Mouse (Mus musculus): Measurements from ENCODE around the gene Rnase13. TPM values are rescaled to one million over a fixed set of nuclear protein-coding genes. Genes with fewer than 3 reads are reported as not detected.

Gene Rnase13
- 0.10 TPM in 2 replicates for polyA plus RNA-seq (2021; fragmentation: Nextera tagmentation)
- long read RNA-seq, experiment 1 = 0 reads
- long read RNA-seq, experiment 2 = 0 reads

DNA sequence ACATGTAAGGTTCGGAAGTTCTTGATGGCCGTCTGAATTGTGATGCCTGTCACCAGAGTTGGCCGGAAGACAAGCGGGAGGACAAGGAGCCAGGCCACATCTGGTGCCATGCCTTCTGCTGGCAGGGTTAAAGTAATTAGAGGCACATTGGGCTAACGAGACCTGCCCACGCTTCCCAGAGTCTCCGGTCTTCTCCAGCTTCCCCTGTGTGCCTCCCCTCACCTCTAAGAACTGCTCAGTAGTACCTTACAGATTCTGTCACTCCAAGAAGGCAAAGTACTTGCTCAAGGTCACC is at the start of gene Rnase13:
TSS of gene Rnase13 (minus strand) at position 203 of the 295 bp plus-strand sequence.

DNA sequence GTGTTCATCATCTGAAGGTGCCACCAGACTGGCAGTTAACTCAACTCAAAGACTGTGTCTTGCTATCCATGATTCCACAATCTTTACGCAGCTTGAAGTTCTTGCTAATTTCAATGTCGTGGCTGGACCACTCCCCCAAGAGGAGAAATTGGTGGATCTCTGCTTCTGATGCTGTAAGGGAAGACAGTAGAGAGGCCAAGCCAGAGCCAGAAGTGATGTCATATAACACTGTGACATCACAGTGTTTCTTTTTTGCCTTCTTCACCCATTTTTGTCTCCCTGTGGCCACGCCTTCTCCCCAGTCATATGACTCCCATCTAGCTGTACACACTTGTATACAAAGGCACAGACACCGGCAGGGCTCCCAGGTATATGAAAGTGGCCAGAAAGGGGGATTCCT is 4.4 kb downstream of the Rnase13 start, which contains the start of gene Tppp2:
TSS of gene Tppp2 (plus strand) at position 301 of the 400 bp plus-strand sequence.

GRCm38 (mm10) chr14:51913960-51914762 is 8.4 kb downstream of the Rnase13 start, which contains the start of gene Ndrg2:
Ndrg2 (minus strand) TSS chr14:51914158.

GRCm38 (mm10) chr14:51892191-51892939 is 30.2 kb downstream of the Rnase13 start, which contains the start of gene Slc39a2:
Slc39a2 (plus strand) TSS chr14:51892889.

DNA sequence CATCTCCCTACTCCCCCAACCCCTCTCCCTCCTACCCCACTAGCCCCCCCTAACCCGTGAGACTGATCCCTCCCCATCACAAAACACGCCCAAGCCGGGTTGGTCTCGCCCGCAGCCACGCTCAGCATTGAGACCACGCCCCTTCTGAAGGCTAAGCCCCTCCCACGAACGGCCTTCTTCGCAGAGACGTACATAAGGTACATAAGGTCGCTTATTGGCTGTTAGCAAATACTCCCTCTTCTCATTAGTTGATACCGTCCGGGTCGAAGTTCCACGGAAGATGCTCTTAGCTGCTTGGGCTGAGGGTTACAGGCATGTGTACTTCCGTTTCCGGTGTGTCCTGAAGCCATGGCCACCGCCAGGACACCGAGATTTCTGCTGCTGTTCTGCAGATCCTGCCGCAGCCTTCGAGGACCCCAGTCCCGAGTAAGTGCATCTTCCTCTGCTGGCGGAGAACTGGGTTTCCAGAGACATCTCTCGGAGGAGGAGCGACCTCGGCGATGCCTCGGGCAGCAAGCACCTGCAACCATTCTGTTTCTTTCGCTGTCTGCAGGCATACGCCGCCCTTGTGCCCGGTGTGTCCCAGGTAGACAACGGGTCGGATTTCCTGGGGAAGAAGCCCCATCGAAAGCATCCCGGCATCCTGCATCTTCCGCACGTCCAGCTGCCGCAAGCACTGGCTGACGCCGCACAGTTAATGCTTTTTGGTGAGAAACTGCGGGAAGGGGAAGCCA is 37.8 kb downstream of the Rnase13 start, which contains the start of gene Mettl17:
TSS of gene Mettl17 (plus strand) at position 245 of the 734 bp plus-strand sequence.

Other genes starting within 250 kb of the Rnase13 start
- gene Gm17079, start 227.3 kb downstream of the Rnase13 start, polyA plus RNA-seq (2021; fragmentation: Nextera tagmentation) = not detected in 2 replicates
- not detected in 2 replicates for gene Gm5800, start 205.6 kb downstream of the Rnase13 start, polyA plus RNA-seq (2021; fragmentation: Nextera tagmentation)
- not detected in 2 replicates for gene Ang4, start 149.2 kb downstream of the Rnase13 start, polyA plus RNA-seq (2021; fragmentation: Nextera tagmentation)
- gene AY358078, start 122.7 kb downstream of the Rnase13 start, polyA plus RNA-seq (2021; fragmentation: Nextera tagmentation) = not detected in 2 replicates
- gene Ear6, start 69.1 kb downstream of the Rnase13 start, polyA plus RNA-seq (2021; fragmentation: Nextera tagmentation) = not detected in 2 replicates
- 16.4 and 19.8 TPM in 2 replicates for gene Mettl17, start 37.9 kb downstream of the Rnase13 start, polyA plus RNA-seq (2021; fragmentation: Nextera tagmentation)
- gene Slc39a2, start 29.9 kb downstream of the Rnase13 start, polyA plus RNA-seq (2021; fragmentation: Nextera tagmentation) = 0.14 and 0.15 TPM in 2 replicates
- 854 and 926 TPM in 2 replicates for gene Ndrg2, start 8.6 kb downstream of the Rnase13 start, polyA plus RNA-seq (2021; fragmentation: Nextera tagmentation)
- gene Tppp2, start 4.3 kb downstream of the Rnase13 start, polyA plus RNA-seq (2021; fragmentation: Nextera tagmentation) = not detected in 2 replicates
- gene Arhgef40, start 61.9 kb upstream of the Rnase13 start, polyA plus RNA-seq (2021; fragmentation: Nextera tagmentation) = 29.4 and 29.7 TPM in 2 replicates
- 0.20 TPM in 1 of 2 replicates, not detected in the other for gene Tmem253, start 92.9 kb upstream of the Rnase13 start, polyA plus RNA-seq (2021; fragmentation: Nextera tagmentation)
- gene Zfp219, start 98.0 kb upstream of the Rnase13 start, polyA plus RNA-seq (2021; fragmentation: Nextera tagmentation) = 7.9 and 8.1 TPM in 2 replicates
- gene Olfr221, start 119.7 kb upstream of the Rnase13 start, polyA plus RNA-seq (2021; fragmentation: Nextera tagmentation) = not detected in 2 replicates
- gene Hnrnpc, start 181.3 kb upstream of the Rnase13 start, polyA plus RNA-seq (2021; fragmentation: Nextera tagmentation) = 155 and 157 TPM in 2 replicates
- gene Rpgrip1, start 187.9 kb upstream of the Rnase13 start, polyA plus RNA-seq (2021; fragmentation: Nextera tagmentation) = 88.3 and 128 TPM in 2 replicates

Measured in layer of hippocampus, adult 6 months (tissue).